Mouse (Mus musculus): ENCODE measurements at regions not wholly inside any gene's neighbourhood (a gene's known extent, or its start where the extent isn't known, plus 50 kb on each side); places are given as distances from the start of the nearest gene placed in this dataset.

GRCm38 (mm10) chr10:117515039-117515438 lies 114.3 kb upstream of the Cpm start:
- DNase-seq (ENCODE audit: low spot score): no peak

DNA sequence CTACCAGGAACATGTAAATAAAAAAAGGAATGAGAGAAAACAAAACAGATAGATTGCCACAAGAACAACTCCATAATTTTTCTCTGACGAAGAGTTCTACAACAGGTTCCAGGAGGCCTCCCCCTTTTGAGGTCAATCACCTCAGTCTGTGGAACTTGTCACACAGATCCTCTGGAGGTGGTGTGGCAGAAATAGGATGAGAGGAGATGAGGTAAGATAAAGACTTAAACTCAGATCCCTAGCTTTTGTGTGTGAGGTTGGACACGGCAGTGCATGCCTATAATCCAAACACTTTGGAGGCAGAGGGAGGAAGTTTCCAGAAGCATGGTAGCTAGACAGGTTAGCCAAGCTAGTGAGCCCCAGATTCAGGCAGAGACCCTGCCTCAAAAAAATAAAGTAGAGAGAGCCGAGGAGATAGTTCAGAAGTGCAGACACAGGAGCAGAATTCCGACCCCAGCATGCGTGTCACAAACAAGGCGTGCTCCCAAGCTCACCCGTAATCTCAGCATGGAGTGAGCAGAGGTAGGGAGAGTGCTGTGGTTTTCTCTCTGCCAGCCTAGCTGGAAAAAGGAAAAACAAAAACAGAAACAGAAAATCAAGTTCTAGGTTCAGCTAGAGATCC lies 115.3 kb upstream of the Cpm start:
- DNase-seq (ENCODE audit: low spot score): no peak

DNA sequence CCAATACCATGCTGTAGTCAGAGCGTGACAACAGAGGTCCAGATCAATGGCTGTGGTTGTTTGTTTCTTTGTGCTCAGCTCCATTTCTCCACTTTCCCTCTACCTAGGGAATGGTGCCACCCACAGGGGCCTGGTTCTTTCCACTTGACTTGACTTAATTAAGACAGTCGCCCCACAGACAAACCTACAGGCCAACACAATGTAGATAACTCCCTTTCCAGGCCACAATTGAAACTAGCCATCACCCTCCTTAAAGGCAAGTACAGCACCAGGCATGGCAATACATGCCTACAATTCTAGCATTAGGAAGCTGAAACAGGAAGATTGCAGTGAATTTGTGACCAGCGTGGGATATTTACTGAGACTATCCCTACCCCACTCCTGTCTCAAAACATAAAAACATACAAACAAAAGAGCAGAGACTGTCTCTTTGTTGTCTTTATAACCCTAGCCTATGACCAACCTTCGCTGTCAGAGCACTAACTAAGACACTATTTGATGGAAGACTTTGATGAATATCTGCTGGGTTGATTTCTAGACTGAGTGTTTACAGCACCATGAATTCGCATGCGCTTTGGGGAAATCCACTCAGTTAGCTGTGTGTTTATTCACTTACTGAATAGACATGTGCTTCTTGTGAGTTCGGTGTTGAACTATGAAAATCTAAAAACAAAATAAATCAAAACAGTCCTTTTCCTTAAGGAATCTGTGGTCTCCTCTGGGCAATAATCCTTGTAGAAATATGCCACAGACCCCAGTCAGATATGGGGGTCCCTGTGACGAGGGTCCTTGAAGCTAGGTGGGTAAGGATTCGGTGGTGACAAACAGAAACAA lies 116.7 kb upstream of the Cpm start:
- no peak for DNase-seq (ENCODE audit: low spot score)

- DNase-seq (ENCODE audit: low spot score): no peak
Measured at GRCm38 (mm10) chr10:117511483-117512406, 117.6 kb upstream of the Cpm start.

GRCm38 (mm10) chr10:117510529-117511482 lies 118.5 kb upstream of the Cpm start:
- no peak for DNase-seq (ENCODE audit: low spot score)

DNA sequence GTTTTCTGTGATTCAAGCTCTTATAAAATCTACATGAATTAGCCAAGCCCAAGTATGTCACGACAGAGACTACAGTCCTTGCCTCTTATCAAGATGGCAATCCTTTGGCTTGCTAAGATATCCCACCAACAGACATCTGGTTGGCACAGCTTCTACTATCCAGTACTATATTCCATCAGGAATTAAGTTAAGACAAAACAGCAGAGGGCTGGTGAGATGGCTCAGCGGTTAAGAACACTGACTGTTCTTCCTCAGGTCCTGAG lies 119.1 kb upstream of the Cpm start:
- no peak for DNase-seq (ENCODE audit: low spot score)

DNA sequence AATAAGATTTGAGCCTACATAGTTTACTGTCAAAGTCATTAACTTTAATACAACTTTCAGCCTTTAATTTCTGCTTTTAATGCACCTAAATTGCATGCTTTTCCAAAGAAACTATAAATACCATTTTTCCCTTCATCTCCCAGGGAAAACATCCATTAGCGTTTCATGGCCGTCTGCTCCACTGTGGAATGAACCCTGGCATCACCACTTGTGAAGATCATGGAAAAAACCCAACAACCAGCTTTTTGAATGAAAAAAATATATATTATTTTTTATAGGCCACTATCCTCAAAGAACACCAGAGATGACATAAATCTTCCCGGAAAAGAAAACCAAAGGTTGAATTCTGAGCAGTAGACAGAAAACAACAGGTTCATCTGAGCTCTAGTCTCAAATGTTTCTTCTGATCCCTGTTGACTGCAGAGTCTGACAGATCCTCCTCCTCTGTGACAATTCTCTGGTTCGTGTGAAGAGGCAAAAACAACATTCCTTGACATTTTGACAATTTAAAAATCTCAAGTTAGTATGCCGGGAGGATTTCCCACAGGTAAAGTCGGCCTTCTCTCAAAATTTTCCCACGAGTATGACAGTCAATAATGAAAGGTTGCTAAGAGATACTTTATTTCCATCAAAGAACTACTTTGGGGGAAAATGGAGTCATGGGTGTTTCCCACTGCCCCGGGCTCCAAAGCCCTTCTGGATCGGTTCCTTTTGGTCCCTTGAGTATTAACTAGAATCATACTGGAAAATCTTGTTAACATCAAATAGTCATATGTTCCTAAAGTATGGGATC lies 119.7 kb upstream of the Cpm start:
- no peak for DNase-seq (ENCODE audit: low spot score)

- DNase-seq (ENCODE audit: low spot score): no peak
Measured at GRCm38 (mm10) chr10:117506252-117506992, 122.9 kb upstream of the Cpm start.

DNA sequence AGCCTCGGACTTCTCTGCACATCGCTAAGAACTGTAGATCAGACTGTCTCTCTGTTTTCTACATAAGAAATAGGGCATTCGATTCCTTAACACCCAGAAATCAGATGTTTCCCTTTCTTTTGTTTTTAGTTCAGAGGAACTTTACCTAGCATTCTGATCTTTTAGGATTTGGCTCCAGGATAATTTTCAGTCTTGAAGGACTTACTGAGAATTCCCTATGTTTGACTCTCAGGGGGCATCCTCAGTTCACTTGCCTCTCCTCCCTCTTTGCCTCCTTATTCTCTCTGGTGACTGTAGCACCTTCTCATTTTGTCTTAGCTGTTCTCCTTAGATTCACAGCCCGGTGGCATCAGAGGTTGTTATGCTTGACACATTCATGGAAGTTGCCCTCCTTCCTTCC lies 123.8 kb upstream of the Cpm start:
- no peak for DNase-seq (ENCODE audit: low spot score)

- no peak for DNase-seq (ENCODE audit: low spot score)
Measured at GRCm38 (mm10) chr10:117505057-117505456, 124.2 kb upstream of the Cpm start.

DNA sequence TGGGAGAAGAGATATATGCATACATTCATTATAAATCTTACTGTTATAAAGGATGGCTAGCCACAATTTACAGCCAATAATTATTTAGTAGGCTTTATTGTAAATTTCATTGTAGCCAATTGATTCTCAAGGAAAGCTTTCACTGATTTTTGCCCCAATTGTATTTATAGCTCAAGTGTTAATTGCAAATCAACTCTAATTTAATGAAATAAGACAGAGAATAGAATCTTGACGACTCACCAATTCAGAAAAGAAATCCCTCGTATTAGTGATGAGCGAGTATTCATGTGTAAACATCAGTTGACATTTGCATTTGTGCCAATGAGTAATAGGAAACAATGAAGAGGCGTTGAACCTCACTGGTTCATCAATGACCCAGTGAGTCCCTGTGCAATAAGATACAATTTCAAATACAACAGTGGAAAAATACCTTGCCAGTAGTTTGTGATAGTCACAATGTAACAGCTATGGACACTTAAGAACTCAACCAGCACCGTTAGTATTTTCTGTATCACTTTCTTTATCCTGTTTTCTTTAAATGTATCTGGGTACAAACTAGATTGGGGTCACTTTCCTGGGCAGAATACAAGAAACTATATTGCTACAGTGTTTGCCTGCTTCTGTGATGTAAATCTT lies 124.6 kb upstream of the Cpsf6 start:
- DNase-seq (ENCODE audit: low spot score): no peak

DNA sequence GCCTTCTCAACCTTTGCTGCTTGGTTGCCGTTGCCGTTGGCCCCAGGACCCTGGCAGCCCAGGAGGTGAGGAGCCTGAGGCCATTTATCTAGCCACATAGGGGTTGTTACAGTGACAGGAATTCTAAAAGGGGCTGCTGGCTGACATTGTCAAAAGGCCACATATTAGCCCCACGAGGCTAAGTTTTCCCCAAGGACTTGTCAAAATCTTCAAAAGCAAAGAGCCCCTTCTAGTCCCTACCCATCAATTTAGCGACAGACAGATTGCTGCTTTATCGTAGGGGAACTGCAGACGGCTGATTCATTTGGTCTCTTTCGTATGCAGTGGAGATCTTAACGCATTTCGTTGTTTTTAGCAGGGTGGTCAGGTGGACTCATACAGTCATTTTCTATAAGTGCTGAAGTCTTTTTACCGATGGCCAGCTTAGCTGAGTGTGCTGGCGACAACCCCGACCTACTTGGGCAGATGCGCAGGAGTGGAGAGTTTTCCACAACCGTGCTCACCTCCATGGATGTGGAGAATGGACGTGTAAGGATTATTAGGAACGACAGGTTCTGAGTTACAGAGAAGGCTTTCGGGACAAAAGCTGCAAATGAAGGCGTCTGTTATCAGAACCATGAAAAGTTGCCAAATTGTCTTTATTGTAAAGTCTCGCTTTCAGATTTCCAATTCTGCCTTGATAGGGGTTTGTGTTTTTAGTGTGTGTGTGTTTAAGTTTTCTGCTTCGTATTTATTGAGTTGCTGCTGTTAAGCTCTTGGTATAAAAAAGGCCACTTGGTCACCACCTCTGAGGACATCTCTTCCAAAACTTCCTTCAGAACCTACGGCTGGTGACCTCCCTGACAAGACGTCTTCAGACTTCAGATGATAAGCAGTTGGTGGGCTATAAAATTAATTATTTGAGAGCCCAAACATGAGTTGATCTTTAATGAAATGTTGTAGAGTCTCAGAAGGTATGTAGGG lies 123.7 kb upstream of the Cpsf6 start:
- no peak for DNase-seq (ENCODE audit: low spot score)

- DNase-seq (ENCODE audit: low spot score): no peak
Measured at GRCm38 (mm10) chr10:117502731-117503130, 122.9 kb upstream of the Cpsf6 start.

DNA sequence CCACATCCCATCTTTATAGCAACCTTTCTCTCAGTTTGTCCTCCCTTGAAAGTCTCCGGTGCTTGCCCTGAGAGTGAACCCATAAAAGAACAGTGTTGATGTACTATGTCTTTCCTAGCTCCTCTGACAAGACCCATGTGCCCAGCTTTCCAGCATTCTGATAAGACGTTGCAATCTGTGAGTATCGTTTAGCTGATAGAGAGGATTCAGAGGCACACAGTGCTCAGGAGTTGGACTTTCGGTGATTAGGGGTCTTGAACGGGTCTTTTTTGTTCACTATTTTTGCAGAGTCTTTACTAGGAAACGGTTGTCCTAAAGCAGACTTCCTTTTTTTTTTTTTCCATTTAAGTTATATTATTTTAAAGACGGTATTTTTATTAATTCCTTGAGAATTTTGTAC lies 122.3 kb upstream of the Cpsf6 start:
- no peak for DNase-seq (ENCODE audit: low spot score)

- DNase-seq (ENCODE audit: low spot score): no peak
Measured at GRCm38 (mm10) chr10:117501426-117501825, 121.6 kb upstream of the Cpsf6 start.

DNA sequence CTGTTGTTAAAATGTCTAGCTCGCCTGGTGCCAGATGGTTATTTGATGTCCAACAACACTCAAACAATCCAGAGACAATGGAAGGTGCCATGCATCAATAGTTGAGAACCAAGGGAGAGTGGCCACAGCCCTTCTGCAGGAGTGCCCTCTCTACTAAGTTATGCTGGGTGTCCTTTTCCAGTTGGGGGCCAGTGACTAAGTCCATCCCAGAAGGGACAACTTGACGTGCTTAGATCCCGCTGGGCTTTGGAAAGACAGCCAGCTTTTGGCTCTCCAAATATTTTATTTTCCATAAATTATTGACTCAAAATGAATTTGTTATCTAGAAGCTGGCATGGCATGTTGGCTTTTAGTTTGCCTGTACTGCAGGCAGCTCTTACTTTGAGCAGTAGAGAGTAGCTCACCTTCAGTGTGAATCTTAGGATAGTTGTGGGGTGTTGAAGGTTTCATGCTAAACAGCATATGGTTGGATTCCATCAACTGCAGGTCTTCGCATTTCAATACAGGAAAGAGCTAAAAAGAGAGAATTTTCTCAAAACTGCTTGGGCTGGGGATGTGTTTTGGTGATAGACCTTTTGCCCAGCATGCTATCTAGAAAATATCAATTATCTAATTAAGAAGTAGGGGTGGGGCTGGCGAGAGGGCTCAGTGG lies 120.8 kb upstream of the Cpsf6 start:
- DNase-seq (ENCODE audit: low spot score): no peak

- no peak for DNase-seq (ENCODE audit: low spot score)
Measured at GRCm38 (mm10) chr10:117499864-117500453, 120.1 kb upstream of the Cpsf6 start.
